Mouse (Mus musculus) forebrain, embryonic 15.5 days (tissue): Measurements from ENCODE around the gene Fgfr2. TPM values are rescaled to one million over a fixed set of nuclear protein-coding genes. Genes with fewer than 3 reads are reported as not detected.

Experiments used
- ATAC-seq: fragments of 200-750 bp; cut with Nextera tagmentation; replicated peaks from 2 replicates; pipeline ENCODE4 v1.8.0; 2017; ENCODE audit warnings: mild to moderate bottlenecking, moderate TSS enrichment, moderate library complexity
- H3K27ac ChIP-seq: fragments of 300-500 bp; sonication (generic); replicated peaks from 2 replicates; pipeline ENCODE4 v1.5.1; 2015; ENCODE audit warnings: mild to moderate bottlenecking, inconsistent platforms
- H3K27me3 ChIP-seq: fragments of 300-500 bp; sonication (generic); 2 replicates; pipeline ENCODE4 v1.6.1; 2015; ENCODE audit warnings: inconsistent platforms
- H3K36me3 ChIP-seq: fragments of 300-500 bp; sonication (generic); 2 replicates; pipeline ENCODE4 v1.6.1; 2015; ENCODE audit warnings: mild to moderate bottlenecking, inconsistent platforms
- H3K4me1 ChIP-seq: fragments of 300-500 bp; sonication (generic); 2 replicates; pipeline ENCODE4 v1.6.1; 2015; ENCODE audit warnings: inconsistent platforms
- H3K4me2 ChIP-seq: fragments of 300-500 bp; sonication (generic); replicated peaks from 2 replicates; pipeline ENCODE4 v1.6.1; 2015; ENCODE audit warnings: mild to moderate bottlenecking, inconsistent platforms
- H3K4me3 ChIP-seq: fragments of 300-500 bp; sonication (generic); 2 replicates; pipeline ENCODE4 v1.5.1; 2015; ENCODE audit warnings: mild to moderate bottlenecking, inconsistent platforms
- H3K9ac ChIP-seq: fragments of 300-500 bp; sonication (generic); replicated peaks from 2 replicates; pipeline ENCODE4 v1.6.1; 2015; ENCODE audit warnings: mild to moderate bottlenecking, inconsistent platforms
- H3K9me3 ChIP-seq: fragments of 300-500 bp; sonication (generic); 2 replicates; pipeline ENCODE4 v1.6.1; 2016; ENCODE audit warnings: inconsistent platforms
- WGBS: fragments of 180-500 bp; shearing (Covaris S2); methylation state at CpG from one replicate; pipeline ENCODE4 v1.1.7; 2015; ENCODE audit warnings: mixed read lengths; 5-methylcytosine and 5-hydroxymethylcytosine counted together
- polyA plus RNA-seq: library from polyadenylated mRNA; unstranded; fragments of >200 nt; fragmentation: Nextera tagmentation; extraction: Ambion mirVana; gene quantifications from 2 replicates; pipeline ENCODE4 v1.2.1, GENCODE M21; 2015

Fgfr2 gene
- polyA plus RNA-seq, 1 experiment from 2014 or later, result 48.1 TPM

DNA sequence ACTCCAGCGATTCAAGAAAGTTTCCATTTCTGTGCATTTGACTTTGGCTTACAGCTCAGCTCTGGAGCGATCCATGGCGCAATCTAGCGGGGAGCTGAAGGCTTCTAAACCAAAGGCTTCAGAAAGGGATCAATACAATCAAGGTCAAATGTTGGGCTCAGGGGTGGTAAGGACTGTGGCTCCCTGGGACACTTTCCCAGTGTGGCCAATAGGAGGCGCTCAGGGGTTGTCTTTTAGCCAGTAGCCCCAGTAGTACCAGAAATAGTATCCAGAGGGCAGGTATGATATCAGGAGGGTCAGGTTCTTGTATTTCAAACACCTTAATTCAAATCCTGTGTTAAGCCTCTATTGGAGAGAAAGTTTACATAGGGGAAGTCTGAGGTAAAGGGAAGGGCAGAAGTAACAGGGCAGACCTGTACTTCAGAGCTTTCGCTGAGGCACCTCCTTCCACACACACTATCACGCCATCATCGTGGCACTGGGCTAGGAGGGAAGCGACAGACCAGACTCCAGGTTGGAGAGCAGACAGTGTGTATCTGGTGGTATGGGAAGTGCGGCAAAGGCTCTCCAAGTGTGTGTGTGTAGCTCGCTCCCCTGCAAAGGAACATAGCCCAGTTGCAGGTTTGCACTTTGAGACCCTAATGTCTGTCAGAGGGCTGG lies 2349.8 kb downstream of the Fgfr2 start:
- no peaks in the 10 kb centered on the region for H3K36me3 ChIP-seq

DNA sequence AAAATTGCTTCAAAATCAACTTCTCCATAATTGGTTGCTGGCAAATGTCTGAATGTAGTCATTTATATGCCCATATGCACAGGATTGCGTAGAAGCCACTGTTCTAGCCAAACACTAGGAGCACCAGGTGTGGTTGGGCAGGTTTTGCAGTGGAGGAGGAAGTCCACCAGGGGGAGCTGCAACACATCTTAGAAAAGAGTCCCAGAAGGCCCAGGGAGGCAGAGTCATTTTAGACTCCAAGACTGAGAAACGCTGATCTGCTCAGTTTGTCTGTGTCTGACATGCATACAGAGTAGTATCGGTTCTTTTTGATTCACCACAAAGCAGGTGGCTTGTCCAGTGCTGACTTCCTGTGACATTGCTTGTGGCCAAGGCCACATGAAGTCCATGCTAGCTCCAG lies 2352.4 kb downstream of the Fgfr2 start:
- WGBS, result 32% methylated on average over 3 of the region's 3 CpGs
- H3K4me3 ChIP-seq, result no peak overlapping the region
- H3K27me3 ChIP-seq, result no peaks in the 10 kb centered on the region
- H3K9me3 ChIP-seq, result no peaks in the 10 kb centered on the region
- no peaks in the 10 kb centered on the region for H3K4me1 ChIP-seq
- no peak overlapping the region for H3K27ac ChIP-seq
- ATAC-seq, result no peak
- H3K36me3 ChIP-seq, result 0 out of 2 replicates have a peak, but pooled peaks cover 11% of the 10 kb centered on the region
- H3K9ac ChIP-seq, result no peak overlapping the region
- H3K4me2 ChIP-seq, result no peak overlapping the region

More for the DNA sequence above, 2349.8 kb downstream of the Fgfr2 start:
- no peaks in the 10 kb centered on the region for H3K27me3 ChIP-seq
- no peak overlapping the region for H3K4me2 ChIP-seq
- H3K9me3 ChIP-seq, result no peaks in the 10 kb centered on the region
- no peak overlapping the region for H3K4me3 ChIP-seq
- H3K27ac ChIP-seq, result no peak overlapping the region
- no peak for ATAC-seq
- no peak overlapping the region for H3K9ac ChIP-seq
- no peaks in the 10 kb centered on the region for H3K4me1 ChIP-seq
- 66% methylated on average over 11 of the region's 11 CpGs for WGBS

DNA sequence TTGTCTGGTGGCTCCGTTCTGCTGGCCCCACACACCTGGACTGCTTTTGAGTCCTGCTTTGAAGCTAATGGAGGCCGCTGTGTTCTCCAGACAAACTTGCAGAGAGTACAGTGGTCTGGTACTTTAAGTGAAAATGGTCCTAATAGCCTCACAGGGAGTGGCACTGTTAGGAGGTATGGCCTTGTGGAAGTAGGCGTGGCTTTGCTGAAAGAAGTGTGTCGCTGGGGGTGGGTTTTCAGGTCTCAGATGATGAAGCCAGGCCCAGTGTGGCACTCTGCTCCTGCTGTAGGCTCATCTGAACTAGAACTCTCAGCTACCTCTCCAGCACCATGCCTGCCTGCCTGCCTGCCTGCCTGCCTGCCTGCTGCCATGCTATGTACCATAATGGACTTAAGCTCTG lies 2355.0 kb downstream of the Fgfr2 start:
- Histone ChIP-seq H3K4me1 (no peaks in the 10 kb centered on the region), H3K4me3 (no peak overlapping the region), H3K27me3 (no peaks in the 10 kb centered on the region), H3K9ac (no peak overlapping the region), H3K4me2 (no peak overlapping the region), H3K27ac (no peak overlapping the region), H3K36me3 (peaks cover 27% of the 10 kb centered on the region), H3K9me3 (no peaks in the 10 kb centered on the region)
- no peak for ATAC-seq
- WGBS, result 93% methylated on average over 4 of the region's 4 CpGs

DNA sequence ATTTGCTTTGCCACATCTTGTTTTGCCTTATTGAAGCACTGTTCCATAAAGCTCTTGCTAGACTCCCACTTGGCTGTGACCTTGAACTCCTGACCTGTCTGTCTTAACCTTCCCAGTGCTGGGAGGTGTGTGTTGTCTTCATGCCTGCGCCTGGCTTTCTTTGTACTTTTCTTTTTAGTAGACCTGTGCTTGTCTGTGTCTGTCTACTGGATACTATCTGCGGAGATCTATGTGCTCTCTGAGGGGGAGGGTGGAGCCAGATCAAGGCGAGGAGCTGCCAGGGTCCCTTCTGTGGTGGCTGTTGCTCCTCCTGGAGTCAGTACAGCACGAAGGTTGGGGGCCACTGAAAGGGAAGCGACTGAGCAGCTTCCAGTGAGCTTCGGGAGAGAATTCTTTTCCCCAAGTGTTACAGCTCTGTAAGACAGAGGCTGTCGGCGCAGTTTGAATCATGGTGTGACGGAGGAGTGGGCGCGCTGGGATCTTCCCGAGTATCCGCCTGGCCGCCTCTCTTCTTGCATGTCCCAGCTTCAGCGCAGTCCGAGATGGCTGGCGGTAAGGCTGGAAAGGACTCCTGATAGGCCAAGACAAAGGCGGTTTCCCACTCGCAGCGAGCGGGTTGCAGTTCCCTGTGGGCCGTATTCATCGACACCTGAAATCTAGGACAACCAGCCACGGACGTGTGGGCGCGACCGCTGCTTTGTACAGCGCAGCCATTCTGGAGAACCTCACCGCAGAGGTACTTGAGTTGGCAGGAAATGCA lies 2356.6 kb downstream of the Fgfr2 start:
- Histone ChIP-seq H3K4me2 (no peak overlapping the region), H3K9ac (no peak overlapping the region), H3K4me3 (no peak overlapping the region), H3K4me1 (peaks cover 4% of the 10 kb centered on the region), H3K36me3 (peaks cover 27% of the 10 kb centered on the region), H3K9me3 (no peaks in the 10 kb centered on the region), H3K27ac (no peak overlapping the region), H3K27me3 (no peaks in the 10 kb centered on the region)
- no peak for ATAC-seq
- 82% methylated on average over 30 of the region's 30 CpGs for WGBS

DNA sequence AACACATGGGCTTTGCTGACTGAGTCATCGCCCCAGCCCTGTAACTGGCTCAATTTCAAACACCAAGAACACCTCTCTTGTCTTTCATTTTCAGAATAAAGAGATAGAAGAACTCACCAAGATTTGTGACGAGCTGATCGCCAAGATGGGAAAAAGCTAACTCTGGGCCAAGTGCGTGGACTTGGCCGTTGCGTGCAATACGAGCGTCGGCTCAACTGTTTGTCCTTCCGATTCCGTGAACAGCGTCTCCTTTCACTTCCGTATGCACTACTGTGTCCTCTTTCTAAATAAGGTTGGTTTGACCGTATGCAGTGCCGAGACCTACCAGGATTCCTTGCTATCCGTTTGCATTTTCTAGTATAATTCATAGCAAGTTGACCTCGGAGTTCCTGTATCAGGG lies 2359.0 kb downstream of the Fgfr2 start:
- no peak overlapping the region for H3K27ac ChIP-seq
- H3K27me3 ChIP-seq, result no peaks in the 10 kb centered on the region
- peaks cover 47% of the 10 kb centered on the region for H3K36me3 ChIP-seq
- H3K9ac ChIP-seq, result no peak overlapping the region
- ATAC-seq, result no peak
- no peak overlapping the region for H3K4me2 ChIP-seq
- peaks cover 4% of the 10 kb centered on the region for H3K4me1 ChIP-seq
- no peaks in the 10 kb centered on the region for H3K9me3 ChIP-seq
- no peak overlapping the region for H3K4me3 ChIP-seq
- 96% methylated on average over 17 of the region's 17 CpGs for WGBS

DNA sequence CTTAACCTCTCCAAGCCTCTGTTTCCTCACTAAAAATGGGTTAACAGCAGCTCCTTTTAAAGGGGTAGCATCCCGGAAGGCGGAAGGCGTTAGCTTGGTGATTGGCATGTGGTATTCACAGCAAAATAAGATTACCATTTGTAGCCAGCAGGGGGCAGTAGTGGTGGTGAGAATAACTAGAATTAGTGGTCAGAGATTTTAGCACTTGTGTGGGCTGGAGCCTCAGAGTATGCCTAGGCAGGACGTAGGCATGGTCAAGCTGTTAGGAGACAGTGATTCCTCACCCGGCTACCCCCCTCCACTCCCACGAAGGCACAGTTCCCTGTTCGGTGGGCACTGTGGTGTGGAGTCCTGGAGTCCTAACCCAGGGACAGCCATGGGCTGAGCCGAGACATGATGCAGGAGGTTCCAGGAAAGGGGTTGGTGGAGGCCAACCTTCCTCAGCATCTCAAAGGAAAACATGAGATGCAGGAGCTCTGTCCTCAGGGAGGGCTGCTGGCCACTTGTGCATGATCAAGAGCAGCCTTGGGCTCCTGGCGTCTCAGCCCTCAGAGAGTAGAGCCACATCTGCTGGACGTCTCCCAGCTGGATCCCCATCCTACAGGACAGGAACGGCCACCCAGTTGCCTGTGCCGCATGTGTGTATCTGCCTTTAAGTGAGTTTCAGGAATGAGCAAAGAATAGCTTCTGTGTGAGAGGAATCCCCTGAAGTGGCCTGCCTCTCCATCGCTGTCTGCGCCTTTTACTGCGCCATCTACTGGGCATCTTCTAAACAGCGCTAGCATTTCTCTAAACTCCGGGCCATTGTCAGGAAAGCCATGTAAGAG lies 2360.9 kb downstream of the Fgfr2 start:
- no peaks in the 10 kb centered on the region for H3K27me3 ChIP-seq
- H3K4me1 ChIP-seq, result peaks cover 4% of the 10 kb centered on the region
- peak; percentile 73 for ATAC-seq
- H3K36me3 ChIP-seq, result peaks cover 59% of the 10 kb centered on the region
- WGBS, result 34% methylated on average over 17 of the region's 17 CpGs
- H3K9ac ChIP-seq, result no peak overlapping the region
- H3K27ac ChIP-seq, result peak overlapping the region; percentile 68
- H3K9me3 ChIP-seq, result no peaks in the 10 kb centered on the region
- no peak overlapping the region for H3K4me3 ChIP-seq
- H3K4me2 ChIP-seq, result no peak overlapping the region

DNA sequence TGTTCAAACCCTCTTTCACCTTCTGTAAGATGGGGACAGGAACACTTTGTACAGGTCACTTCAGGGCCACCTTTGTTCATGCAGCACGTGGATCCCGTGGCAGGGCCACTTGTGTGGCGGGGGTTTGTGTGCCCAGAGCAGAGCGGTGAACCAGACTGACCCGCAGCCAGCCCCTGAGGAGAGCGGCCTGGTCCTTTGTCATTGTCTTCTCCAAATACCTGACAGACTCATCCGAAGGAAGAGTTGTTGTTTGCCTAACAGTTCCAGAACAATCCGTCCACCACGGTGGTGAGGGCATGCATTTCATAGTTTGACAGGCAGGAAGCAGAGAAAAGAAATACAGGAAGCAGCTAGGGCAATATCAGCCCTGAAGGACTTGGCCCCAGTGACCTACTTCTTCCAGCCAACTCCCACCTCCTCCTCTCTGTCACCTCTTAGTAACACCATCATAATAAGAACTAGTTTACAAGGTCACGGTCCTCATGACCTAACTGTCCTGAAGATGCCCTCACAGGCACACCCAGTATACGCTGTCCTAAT lies 2365.8 kb downstream of the Fgfr2 start:
- H3K27ac ChIP-seq, result no peak overlapping the region

DNA sequence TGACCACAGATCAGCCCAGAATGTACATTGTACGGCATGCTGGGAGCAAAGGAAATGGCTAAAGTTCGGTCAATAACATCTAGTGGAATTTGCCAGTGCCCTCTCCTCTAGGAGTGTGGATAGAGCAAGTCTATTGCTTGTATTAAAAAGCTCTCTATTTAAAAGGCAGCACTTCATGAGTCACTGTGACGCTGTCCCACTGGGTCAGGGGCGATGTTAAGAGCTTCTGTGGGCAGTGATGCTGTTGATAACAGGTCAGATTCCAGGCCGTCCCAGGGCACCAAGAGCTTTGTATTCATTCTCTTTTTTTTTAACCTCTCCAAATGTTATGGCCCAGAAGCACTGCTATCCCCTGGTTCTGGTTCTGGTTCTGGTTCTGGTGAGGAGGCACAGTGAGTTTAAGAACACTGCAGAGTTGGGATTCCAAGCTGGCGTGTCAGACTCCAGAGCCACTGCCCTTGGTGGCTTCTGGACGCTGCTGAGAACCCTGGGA lies 2366.8 kb downstream of the Fgfr2 start:
- Histone ChIP-seq H3K9ac (no peak overlapping the region), H3K4me1 (peaks cover 4% of the 10 kb centered on the region), H3K4me2 (no peak overlapping the region), H3K27ac (no peak overlapping the region), H3K27me3 (no peaks in the 10 kb centered on the region), H3K36me3 (peaks cover 48% of the 10 kb centered on the region), H3K9me3 (no peaks in the 10 kb centered on the region), H3K4me3 (no peak overlapping the region)
- ATAC-seq, result no peak
- 84% methylated on average over 7 of the region's 7 CpGs for WGBS

More for the DNA sequence above, 2365.8 kb downstream of the Fgfr2 start:
- H3K9me3 ChIP-seq, result no peaks in the 10 kb centered on the region
- peaks cover 6% of the 10 kb centered on the region for H3K4me1 ChIP-seq
- H3K9ac ChIP-seq, result no peak overlapping the region
- H3K36me3 ChIP-seq, result peaks cover 43% of the 10 kb centered on the region
- H3K4me3 ChIP-seq, result no peak overlapping the region
- no peak overlapping the region for H3K4me2 ChIP-seq
- H3K27me3 ChIP-seq, result no peaks in the 10 kb centered on the region
- no peak for ATAC-seq
- WGBS, result 92% methylated on average over 11 of the region's 11 CpGs

DNA sequence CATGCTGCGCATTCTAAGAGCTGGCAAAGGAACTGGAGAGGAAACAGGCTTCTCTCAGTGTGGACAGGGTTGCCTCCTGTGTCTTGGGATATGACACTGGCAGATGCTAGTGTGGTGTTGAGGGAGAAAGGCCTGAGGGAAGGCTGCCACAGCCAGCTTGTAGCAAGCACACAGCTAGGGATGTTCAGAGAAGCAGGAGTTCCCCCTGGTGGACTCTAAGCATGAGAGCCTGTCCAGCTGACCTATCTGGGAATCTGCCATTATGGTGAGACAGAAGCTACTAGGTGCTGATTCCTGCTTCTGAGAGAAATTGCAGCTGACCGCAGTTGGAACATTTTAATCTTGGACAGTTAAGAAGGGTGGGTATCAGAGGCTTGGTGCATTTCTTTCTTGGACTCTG lies 2368.4 kb downstream of the Fgfr2 start:
- Histone ChIP-seq H3K9ac (no peak overlapping the region), H3K9me3 (no peaks in the 10 kb centered on the region), H3K4me1 (peaks cover 19% of the 10 kb centered on the region), H3K27ac (peak overlapping the region; percentile 5; the same call in 1 of the 2 replicates), H3K4me3 (no peak overlapping the region), H3K4me2 (no peak overlapping the region), H3K27me3 (no peaks in the 10 kb centered on the region), H3K36me3 (peaks cover 37% of the 10 kb centered on the region)
- ATAC-seq, result no peak
- whole genome bisulfite sequencing, result 91% methylated on average over 2 of the region's 2 CpGs

DNA sequence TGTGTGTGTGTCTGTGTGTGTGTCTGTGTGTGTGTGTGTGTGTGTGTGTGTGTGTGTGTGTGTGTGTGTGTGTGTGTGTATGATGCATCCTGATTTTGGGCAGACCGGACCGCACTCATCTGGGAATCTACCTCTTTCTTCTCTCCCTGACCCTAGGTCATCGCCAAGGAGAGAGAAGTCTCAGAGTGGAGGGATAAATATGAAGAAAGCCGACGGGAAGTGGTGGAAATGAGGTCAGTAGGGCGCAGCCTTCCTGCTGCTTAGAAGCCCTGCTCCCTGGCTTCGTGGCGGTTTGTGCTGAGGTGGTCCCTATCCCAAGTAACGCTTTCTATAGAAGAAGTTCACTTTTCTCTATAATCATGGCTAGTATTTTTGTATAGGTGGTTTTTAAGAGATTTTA lies 2371.5 kb downstream of the Fgfr2 start:
- no peak for ATAC-seq
- H3K27ac ChIP-seq, result peak overlapping the region; percentile 7; the same call in 1 of the 2 replicates
- no peaks in the 10 kb centered on the region for H3K9me3 ChIP-seq
- WGBS, result 69% methylated on average over 9 of the region's 9 CpGs
- peaks cover 21% of the 10 kb centered on the region for H3K4me1 ChIP-seq
- no peak overlapping the region for H3K9ac ChIP-seq
- peaks cover 18% of the 10 kb centered on the region; the same call in 1 of the 2 replicates for H3K36me3 ChIP-seq
- no peaks in the 10 kb centered on the region for H3K27me3 ChIP-seq
- no peak overlapping the region for H3K4me3 ChIP-seq
- H3K4me2 ChIP-seq, result no peak overlapping the region

DNA sequence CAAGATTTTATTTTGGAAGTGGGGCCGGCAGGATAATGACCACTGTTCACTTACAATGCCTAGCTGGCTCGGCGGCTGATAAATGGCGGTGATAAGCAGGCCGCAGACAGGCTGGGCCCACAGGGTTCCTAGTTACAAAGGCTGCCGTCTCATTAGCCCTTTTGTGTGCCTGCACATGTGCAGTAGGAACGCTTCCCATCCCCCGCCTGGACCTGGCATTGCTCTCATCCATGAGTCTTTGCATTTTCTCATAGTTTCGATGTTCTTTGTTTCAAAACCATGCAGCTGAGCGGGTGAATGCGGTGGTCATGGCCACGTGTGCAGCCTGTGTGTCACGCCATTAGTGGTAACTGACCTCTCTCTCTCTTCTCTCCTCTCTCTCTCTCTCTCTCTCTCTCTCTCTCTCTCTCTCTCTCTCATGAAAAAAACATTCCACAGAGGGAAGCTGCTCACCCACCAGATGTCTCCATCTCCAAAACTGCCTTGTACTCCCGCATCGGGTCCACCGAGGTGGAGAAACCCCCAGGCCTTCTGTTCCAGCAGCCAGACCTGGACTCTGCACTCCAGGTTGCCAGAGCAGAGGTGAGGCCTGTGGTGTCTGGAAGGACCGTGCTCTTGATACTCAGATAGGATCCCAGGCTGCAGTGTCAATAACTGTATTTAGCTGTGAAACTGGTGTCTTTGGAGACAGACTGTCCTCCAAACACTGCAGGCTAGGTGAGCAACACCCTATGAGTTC lies 2372.2 kb downstream of the Fgfr2 start:
- 9% methylated on average over 17 of the region's 17 CpGs for WGBS
- Histone ChIP-seq H3K9me3 (no peaks in the 10 kb centered on the region), H3K36me3 (peaks cover 22% of the 10 kb centered on the region), H3K4me3 (no peak overlapping the region), H3K27ac (peak overlapping the region; percentile 88), H3K27me3 (no peaks in the 10 kb centered on the region), H3K9ac (no peak overlapping the region), H3K4me2 (0 out of 2 replicates have a peak overlapping the region, but pooled peaks have one; percentile 13), H3K4me1 (peaks cover 21% of the 10 kb centered on the region)
- ATAC-seq, result peak; percentile 81
